Mouse (Mus musculus) CH12.LX (cell line): Measurements from ENCODE around the gene Mcm5.

Source experiments
- CTCF ChIP-seq, 2 experiments: IDR thresholded peaks in 1 of 2; conservative IDR thresholded peaks in 1 of 2; 2 replicates each; pipeline ENCODE4 v1.5.1; 2011 to 2012; ENCODE audit warnings: low read depth in 2 of 2, low read length in 2 of 2, improper control_type of control experiment in 1 of 2, inconsistent platforms in 1 of 2, mild to moderate bottlenecking in 1 of 2, moderate library complexity in 1 of 2
- E2F4 ChIP-seq: IDR thresholded peaks from 2 replicates; pipeline ENCODE4 v1.6.1; 2011; ENCODE audit warnings: low read depth, low read length, improper control_type of control experiment; ENCODE audit not compliant: insufficient replicate concordance
- EP300 ChIP-seq: IDR thresholded peaks from 2 replicates; pipeline ENCODE4 v1.6.1; 2011; ENCODE audit warnings: low read length, improper control_type of control experiment
- HCFC1 ChIP-seq: IDR thresholded peaks from 2 replicates; pipeline ENCODE4 v1.6.1; 2012; ENCODE audit warnings: low read depth, mild to moderate bottlenecking, inconsistent platforms, low read length, improper control_type of control experiment
- JUN ChIP-seq: IDR thresholded peaks from 2 replicates; pipeline ENCODE4 v1.6.1; 2011; ENCODE audit warnings: low read depth, mild to moderate bottlenecking, low read length, improper control_type of control experiment, moderate library complexity; ENCODE audit not compliant: insufficient read depth
- JUND ChIP-seq: conservative IDR thresholded peaks from 2 replicates; pipeline ENCODE4 v1.6.1; 2011; ENCODE audit warnings: low read depth, low read length, improper control_type of control experiment
- MEF2A ChIP-seq: IDR thresholded peaks from 2 replicates; pipeline ENCODE4 v1.6.1; 2014; ENCODE audit warnings: low read depth, mild to moderate bottlenecking, inconsistent platforms, low read length, improper control_type of control experiment, borderline replicate concordance
- NELFE ChIP-seq: IDR thresholded peaks from 2 replicates; pipeline ENCODE4 v1.6.1; 2011; ENCODE audit warnings: low read depth, low read length, improper control_type of control experiment
- PAX5 ChIP-seq: IDR thresholded peaks from 2 replicates; pipeline ENCODE4 v1.6.1; 2012; ENCODE audit warnings: low read length, inconsistent platforms, mixed read lengths
- POLR2A ChIP-seq: IDR thresholded peaks from 2 replicates; pipeline ENCODE4 v1.6.1; 2011; ENCODE audit warnings: low read depth, mild to moderate bottlenecking, improper control_type of control experiment, low read length
- SIN3A ChIP-seq: IDR thresholded peaks from 2 replicates; pipeline ENCODE4 v1.6.1; 2012; ENCODE audit warnings: low read length, improper control_type of control experiment, inconsistent platforms
- ZMIZ1 ChIP-seq: IDR thresholded peaks from 2 replicates; pipeline ENCODE4 v1.6.1; 2012; ENCODE audit warnings: low read depth, mild to moderate bottlenecking, inconsistent platforms, low read length, improper control_type of control experiment

DNA sequence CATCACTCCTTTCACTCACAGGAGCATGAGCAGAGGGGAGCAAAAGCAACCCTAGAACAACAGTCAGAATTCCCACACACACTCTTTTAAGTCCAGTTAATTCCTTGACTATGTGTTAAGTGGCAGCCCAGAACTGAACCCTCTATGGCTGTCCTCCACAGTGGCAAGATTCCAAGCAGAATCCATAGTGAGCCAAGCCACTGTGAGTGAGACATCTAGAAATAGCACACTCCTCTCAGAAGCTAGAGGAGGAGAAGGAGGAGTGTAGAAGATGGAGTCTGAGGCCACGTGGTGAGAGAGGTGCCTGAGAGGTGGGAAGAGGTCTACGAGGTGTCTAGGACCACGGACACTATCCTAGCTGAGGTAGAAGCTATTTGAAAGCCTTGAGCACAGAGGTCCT lies 44.6 kb upstream of the Mcm5 start:
- TF ChIP-seq CTCF (conservative IDR thresholded peaks at IDR 0.05 in 1 of 2, IDR thresholded peaks at IDR 0.05 in 1 of 2; ENCODE audit: low read depth in 2 of 2, low read length in 2 of 2) (no peak), JUND (no peak), POLR2A (no peak), EP300 (no peak), MEF2A (no peak), PAX5 (no peak), NELFE (no peak), SIN3A (no peak), HCFC1 (no peak), E2F4 (no peak), ZMIZ1 (no peak), JUN (no peak)
